Mouse (Mus musculus): ENCODE data around the gene Gramd1a. TPM values are rescaled to one million over a fixed set of nuclear protein-coding genes. Genes with fewer than 3 reads are reported as not detected.

The Gramd1a gene
- polyA plus RNA-seq, 1 experiment from 2014 or later: 120 TPM

DNA sequence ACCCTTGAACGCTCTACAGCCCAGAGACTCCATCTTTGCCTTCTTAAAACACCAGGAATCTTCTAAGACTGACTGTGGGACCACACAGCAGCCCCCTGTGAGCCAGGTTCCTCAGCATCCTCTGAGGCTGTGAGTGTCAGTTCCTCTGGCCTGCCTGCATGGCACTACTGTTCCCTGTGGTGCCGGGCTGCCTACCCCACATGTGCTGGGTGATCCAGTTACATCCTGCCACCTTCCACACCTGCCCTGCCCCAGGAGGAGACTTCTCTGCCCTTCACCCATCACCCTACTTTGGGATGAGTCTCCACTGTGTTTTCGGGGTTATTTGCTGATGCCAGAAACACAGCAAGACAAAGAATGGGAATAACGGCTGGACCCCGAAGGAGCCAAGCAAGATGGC is 36.1 kb downstream of the Gramd1a start:
- DNase-seq (ENCODE audit: low spot score): no peak
- no peak for ATAC-seq (ENCODE audit: low FRiP score)
- H3K9me3 ChIP-seq (ENCODE audit: control insufficient read depth, low read length): no peaks in the 10 kb centered on the region
- no peak overlapping the region for H3K9ac ChIP-seq (ENCODE audit: low read depth, low read length)
- no peak overlapping the region for H3K27ac ChIP-seq (ENCODE audit: low read depth, low read length)
- no peaks in the 10 kb centered on the region; the same call in 1 of the 2 replicates for H3K27me3 ChIP-seq (ENCODE audit: control insufficient read depth, insufficient read depth, low read length)
- H3K4me1 ChIP-seq (replicated peaks; ENCODE audit: control insufficient read depth, insufficient read depth, low read length): no peaks in the 10 kb centered on the region; the same call in 1 of the 2 replicates
- 84% methylated on average over 5 of the region's 5 CpGs for WGBS
- no peaks in the 10 kb centered on the region for H3K36me3 ChIP-seq (ENCODE audit: control insufficient read depth, insufficient read depth, low read length)
- no peak overlapping the region for H3K4me3 ChIP-seq (ENCODE audit: low read depth, low read length)
- no peak overlapping the region for H3K4me2 ChIP-seq (replicated peaks; ENCODE audit: low read depth, low read length)

DNA sequence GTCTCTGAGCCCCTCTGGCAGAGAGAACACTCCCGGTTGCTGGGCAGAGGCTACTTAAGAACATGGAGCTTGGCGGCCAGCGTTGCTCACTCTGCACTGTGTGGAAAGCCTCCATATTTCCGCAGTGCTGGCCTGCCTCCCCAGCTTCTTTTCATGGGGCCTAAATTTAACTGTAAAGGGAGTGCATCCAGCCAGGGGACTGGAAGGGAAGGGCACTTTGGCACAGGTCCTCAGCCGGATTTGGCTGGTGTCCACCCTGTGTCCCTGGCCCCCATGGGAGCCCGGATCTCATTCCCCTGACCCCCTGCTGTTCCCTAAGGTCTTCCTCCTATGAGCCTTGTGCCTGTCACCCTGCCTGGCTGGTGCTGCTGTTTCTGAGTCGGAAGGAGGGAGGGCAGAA is 37.2 kb downstream of the Gramd1a start:
- Histone ChIP-seq H3K36me3 (ENCODE audit: control insufficient read depth, insufficient read depth, low read length) (no peaks in the 10 kb centered on the region), H3K9ac (ENCODE audit: low read depth, low read length) (no peak overlapping the region), H3K4me1 (replicated peaks; ENCODE audit: control insufficient read depth, insufficient read depth, low read length) (no peaks in the 10 kb centered on the region; the same call in 1 of the 2 replicates), H3K27me3 (ENCODE audit: control insufficient read depth, insufficient read depth, low read length) (no peaks in the 10 kb centered on the region), H3K9me3 (ENCODE audit: control insufficient read depth, low read length) (no peaks in the 10 kb centered on the region), H3K4me3 (ENCODE audit: low read depth, low read length) (no peak overlapping the region), H3K27ac (ENCODE audit: low read depth, low read length) (no peak overlapping the region), H3K4me2 (replicated peaks; ENCODE audit: low read depth, low read length) (no peak overlapping the region)
- DNase-seq (ENCODE audit: low spot score): no peak
- ATAC-seq (ENCODE audit: low FRiP score): no peak
- 84% methylated on average over 7 of the region's 7 CpGs for WGBS

- no peak overlapping the region for H3K9ac ChIP-seq (ENCODE audit: low read depth, low read length)
- DNase-seq (ENCODE audit: low spot score) (no peak), ATAC-seq (ENCODE audit: low FRiP score) (no peak)
- no peaks in the 10 kb centered on the region for H3K9me3 ChIP-seq (ENCODE audit: control insufficient read depth, low read length)
- no peak overlapping the region for H3K4me2 ChIP-seq (replicated peaks; ENCODE audit: low read depth, low read length)
- no peaks in the 10 kb centered on the region for H3K36me3 ChIP-seq (ENCODE audit: control insufficient read depth, insufficient read depth, low read length)
- no peaks in the 10 kb centered on the region for H3K27me3 ChIP-seq (ENCODE audit: control insufficient read depth, insufficient read depth, low read length)
- WGBS: 87% methylated on average over 11 of the region's 11 CpGs
- no peak overlapping the region for H3K4me3 ChIP-seq (ENCODE audit: low read depth, low read length)
- H3K4me1 ChIP-seq (replicated peaks; ENCODE audit: control insufficient read depth, insufficient read depth, low read length): no peaks in the 10 kb centered on the region; the same call in 1 of the 2 replicates
- H3K27ac ChIP-seq (ENCODE audit: low read depth, low read length): no peak overlapping the region
These were observed 38.2 kb downstream of the Gramd1a start for GRCm38 (mm10) chr7:31117465-31117864.

DNA sequence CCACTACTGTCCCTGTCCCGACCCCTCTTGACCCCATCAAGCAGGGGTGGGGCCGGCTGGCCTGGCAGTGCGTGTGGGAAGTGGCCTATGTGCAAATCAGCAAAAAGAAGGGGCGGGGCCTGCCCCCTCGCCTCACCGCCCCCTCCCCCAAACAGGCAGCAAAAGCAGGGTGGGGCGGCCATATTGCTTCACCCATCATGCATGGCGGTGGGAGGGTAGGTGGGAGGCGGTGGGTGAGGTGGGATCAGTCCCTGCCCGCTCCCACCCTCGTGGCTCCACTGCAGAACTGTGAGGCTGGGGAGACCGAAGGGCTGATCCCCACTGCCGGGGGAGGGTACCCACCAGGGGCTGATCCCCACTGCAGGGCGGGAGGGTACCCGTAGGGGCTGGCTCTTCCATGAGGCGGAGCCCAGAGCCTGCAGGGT is 39.0 kb downstream of the Gramd1a start:
- H3K4me3 ChIP-seq (ENCODE audit: low read depth, low read length): no peak overlapping the region
- ATAC-seq (ENCODE audit: low FRiP score) (peak; percentile 33; the same call in 1 of the 2 replicates), DNase-seq (ENCODE audit: low spot score) (no peak)
- H3K27ac ChIP-seq (ENCODE audit: low read depth, low read length): no peak overlapping the region
- no peak overlapping the region for H3K4me2 ChIP-seq (replicated peaks; ENCODE audit: low read depth, low read length)
- 32% methylated on average over 13 of the region's 16 CpGs for whole genome bisulfite sequencing
- no peaks in the 10 kb centered on the region; the same call in 1 of the 2 replicates for H3K4me1 ChIP-seq (replicated peaks; ENCODE audit: control insufficient read depth, insufficient read depth, low read length)
- no peaks in the 10 kb centered on the region for H3K36me3 ChIP-seq (ENCODE audit: control insufficient read depth, insufficient read depth, low read length)
- no peak overlapping the region for H3K9ac ChIP-seq (ENCODE audit: low read depth, low read length)
- H3K9me3 ChIP-seq (ENCODE audit: control insufficient read depth, low read length): no peaks in the 10 kb centered on the region
- no peaks in the 10 kb centered on the region for H3K27me3 ChIP-seq (ENCODE audit: control insufficient read depth, insufficient read depth, low read length)

DNA sequence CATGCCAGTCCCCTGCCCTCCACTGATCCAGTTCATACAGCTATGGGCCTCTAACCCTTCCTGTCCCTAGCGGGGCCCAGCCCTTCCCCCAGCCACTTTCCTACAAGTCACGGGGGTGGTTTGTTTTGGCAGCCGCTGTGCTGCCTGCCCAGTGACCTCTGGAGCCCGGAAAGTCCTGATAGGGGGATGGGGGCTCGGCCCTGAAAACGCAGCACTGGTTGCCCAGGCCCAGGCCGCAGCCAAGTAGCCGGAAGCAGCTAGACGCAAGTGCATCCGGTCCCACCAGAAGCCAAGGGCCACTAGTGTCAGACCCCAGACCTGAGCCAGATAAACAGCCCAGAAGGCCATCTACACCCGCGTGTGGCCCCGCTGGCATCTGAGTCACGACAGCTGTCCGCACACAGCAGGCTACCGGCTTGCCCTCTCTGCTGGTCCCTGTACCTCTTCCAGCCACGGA is 40.1 kb downstream of the Gramd1a start:
- ATAC-seq (ENCODE audit: low FRiP score): 0 out of 2 replicates have a peak, but pooled peaks have one; percentile 33
- Histone ChIP-seq H3K36me3 (ENCODE audit: control insufficient read depth, insufficient read depth, low read length) (no peaks in the 10 kb centered on the region), H3K4me3 (ENCODE audit: low read depth, low read length) (no peak overlapping the region), H3K27ac (ENCODE audit: low read depth, low read length) (no peak overlapping the region), H3K9me3 (ENCODE audit: control insufficient read depth, low read length) (no peaks in the 10 kb centered on the region), H3K4me1 (replicated peaks; ENCODE audit: control insufficient read depth, insufficient read depth, low read length) (no peaks in the 10 kb centered on the region; the same call in 1 of the 2 replicates), H3K27me3 (ENCODE audit: control insufficient read depth, insufficient read depth, low read length) (no peaks in the 10 kb centered on the region), H3K9ac (ENCODE audit: low read depth, low read length) (no peak overlapping the region), H3K4me2 (replicated peaks; ENCODE audit: low read depth, low read length) (no peak overlapping the region)
- WGBS: 31% methylated on average over 17 of the region's 17 CpGs
- DNase-seq (ENCODE audit: low spot score): no peak

GRCm38 (mm10) chr7:31115182-31115581 is 40.5 kb downstream of the Gramd1a start, which contains the start of gene Hpn:
Gene Hpn, minus strand, starts transcription at chr7:31115290.
- Histone ChIP-seq H3K4me3 (ENCODE audit: low read depth, low read length) (no peak within 1 kb of the TSS), H3K9me3 (ENCODE audit: control insufficient read depth, low read length) (no peaks in the 10 kb centered on the region), H3K9ac (ENCODE audit: low read depth, low read length) (no peak within 1 kb of the TSS), H3K27me3 (ENCODE audit: control insufficient read depth, insufficient read depth, low read length) (no peaks in the 10 kb centered on the region), H3K27ac (ENCODE audit: low read depth, low read length) (no peak within 1 kb of the TSS), H3K4me1 (replicated peaks; ENCODE audit: control insufficient read depth, insufficient read depth, low read length) (no peaks in the 10 kb centered on the region; the same call in 1 of the 2 replicates), H3K4me2 (replicated peaks; ENCODE audit: low read depth, low read length) (no peak within 1 kb of the TSS; the same call in 1 of the 2 replicates), H3K36me3 (ENCODE audit: control insufficient read depth, insufficient read depth, low read length) (no peaks in the 10 kb centered on the region)
- no peak for DNase-seq (ENCODE audit: low spot score)
- WGBS: 16% methylated on average over 11 of the region's 15 CpGs
- peak; percentile 29; the same call in 1 of the 2 replicates for ATAC-seq (ENCODE audit: low FRiP score)

DNA sequence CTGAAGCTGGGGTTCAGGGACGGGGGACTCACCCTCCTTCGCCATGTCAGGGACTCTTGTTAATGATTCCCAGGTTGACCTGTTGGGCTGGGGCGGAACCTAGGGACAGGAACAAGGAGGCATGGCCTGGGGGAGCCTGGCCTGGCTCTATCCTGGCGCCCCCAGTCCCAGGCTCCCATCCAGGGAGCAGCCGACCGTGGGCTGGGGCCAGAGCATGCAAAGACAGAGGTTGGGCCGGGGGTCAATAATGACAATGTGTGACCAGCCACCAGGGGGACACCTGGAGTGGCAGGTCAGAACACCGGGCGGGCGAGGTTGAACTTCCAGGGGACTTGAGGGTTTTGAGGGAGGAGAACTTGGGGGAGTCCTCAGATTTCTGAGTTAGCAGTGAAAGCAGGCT is 41.0 kb downstream of the Gramd1a start:
- H3K4me3 ChIP-seq (ENCODE audit: low read depth, low read length): no peak overlapping the region
- H3K4me2 ChIP-seq (replicated peaks; ENCODE audit: low read depth, low read length): no peak overlapping the region
- H3K27me3 ChIP-seq (ENCODE audit: control insufficient read depth, insufficient read depth, low read length): no peaks in the 10 kb centered on the region
- no peak for DNase-seq (ENCODE audit: low spot score)
- H3K4me1 ChIP-seq (replicated peaks; ENCODE audit: control insufficient read depth, insufficient read depth, low read length): no peaks in the 10 kb centered on the region; the same call in 1 of the 2 replicates
- ATAC-seq (ENCODE audit: low FRiP score): no peak
- no peaks in the 10 kb centered on the region for H3K36me3 ChIP-seq (ENCODE audit: control insufficient read depth, insufficient read depth, low read length)
- WGBS: 44% methylated on average over 10 of the region's 10 CpGs
- no peaks in the 10 kb centered on the region for H3K9me3 ChIP-seq (ENCODE audit: control insufficient read depth, low read length)
- H3K27ac ChIP-seq (ENCODE audit: low read depth, low read length): no peak overlapping the region
- H3K9ac ChIP-seq (ENCODE audit: low read depth, low read length): no peak overlapping the region

DNA sequence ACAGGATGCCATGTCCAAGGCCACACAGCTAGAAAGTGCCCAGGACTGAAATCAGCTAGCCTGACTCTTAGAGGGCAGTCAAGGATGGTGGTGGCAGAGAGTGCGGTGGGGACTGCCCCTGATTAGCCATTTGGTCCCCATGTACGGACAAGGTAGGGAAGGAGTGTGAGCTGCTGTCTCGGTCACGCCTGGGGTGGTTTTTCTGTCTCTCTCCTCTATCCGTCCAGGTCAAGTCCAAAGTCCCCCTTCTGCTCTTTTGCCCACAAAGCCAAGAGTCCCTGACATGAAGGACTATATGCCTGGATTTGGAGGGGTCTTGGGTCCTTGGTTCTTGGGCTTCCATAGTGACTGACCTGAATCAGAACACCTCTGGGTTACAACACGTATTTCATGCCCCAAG is 41.9 kb downstream of the Gramd1a start:
- Histone ChIP-seq H3K4me1 (replicated peaks; ENCODE audit: control insufficient read depth, insufficient read depth, low read length) (no peaks in the 10 kb centered on the region; the same call in 1 of the 2 replicates), H3K27ac (ENCODE audit: low read depth, low read length) (no peak overlapping the region), H3K4me3 (ENCODE audit: low read depth, low read length) (no peak overlapping the region), H3K4me2 (replicated peaks; ENCODE audit: low read depth, low read length) (no peak overlapping the region), H3K27me3 (ENCODE audit: control insufficient read depth, insufficient read depth, low read length) (no peaks in the 10 kb centered on the region), H3K36me3 (ENCODE audit: control insufficient read depth, insufficient read depth, low read length) (no peaks in the 10 kb centered on the region), H3K9me3 (ENCODE audit: control insufficient read depth, low read length) (no peaks in the 10 kb centered on the region), H3K9ac (ENCODE audit: low read depth, low read length) (no peak overlapping the region)
- no peak for ATAC-seq (ENCODE audit: low FRiP score)
- 81% methylated on average over 6 of the region's 6 CpGs for WGBS
- DNase-seq (ENCODE audit: low spot score): no peak

DNA sequence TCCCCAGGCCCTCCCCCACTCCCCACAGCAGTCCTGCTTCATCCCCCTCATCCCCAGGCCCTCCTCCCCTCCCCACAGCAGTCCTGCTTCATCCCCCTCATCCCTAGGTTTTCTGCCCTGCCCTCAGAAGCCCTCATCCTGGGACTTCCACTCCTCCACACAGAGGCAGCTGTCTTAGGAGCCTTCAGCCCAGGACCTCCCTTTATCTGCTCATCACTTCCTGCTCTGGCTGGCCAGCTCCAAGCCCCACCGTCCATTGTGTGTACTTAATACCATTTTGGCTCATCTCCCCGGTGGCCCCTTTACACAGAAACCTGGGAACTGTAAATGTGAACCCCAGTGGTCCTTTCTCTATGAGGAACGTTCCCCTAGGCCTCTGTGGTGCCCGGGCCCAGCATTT is 43.7 kb downstream of the Gramd1a start:
- no peaks in the 10 kb centered on the region for H3K27me3 ChIP-seq (ENCODE audit: control insufficient read depth, insufficient read depth, low read length)
- no peaks in the 10 kb centered on the region; the same call in 1 of the 2 replicates for H3K4me1 ChIP-seq (replicated peaks; ENCODE audit: control insufficient read depth, insufficient read depth, low read length)
- WGBS: 54% methylated on average over 4 of the region's 4 CpGs
- H3K4me2 ChIP-seq (replicated peaks; ENCODE audit: low read depth, low read length): no peak overlapping the region
- no peak for DNase-seq (ENCODE audit: low spot score)
- no peaks in the 10 kb centered on the region for H3K9me3 ChIP-seq (ENCODE audit: control insufficient read depth, low read length)
- H3K4me3 ChIP-seq (ENCODE audit: low read depth, low read length): no peak overlapping the region
- ATAC-seq (ENCODE audit: low FRiP score): no peak
- no peak overlapping the region for H3K9ac ChIP-seq (ENCODE audit: low read depth, low read length)
- H3K27ac ChIP-seq (ENCODE audit: low read depth, low read length): no peak overlapping the region
- H3K36me3 ChIP-seq (ENCODE audit: control insufficient read depth, insufficient read depth, low read length): no peaks in the 10 kb centered on the region
